Mouse (Mus musculus): ENCODE data around the gene Stambp.
A peak's percentile ranks its signal among the peaks of the same experiment; 100 is the strongest.

The Stambp gene

GRCm38 (mm10) chr6:83500462-83500861 lies 72.1 kb downstream of the Stambp start:
- DNase-seq: no peak

GRCm38 (mm10) chr6:83499078-83499477 lies 73.5 kb downstream of the Stambp start:
- DNase-seq: no peak

GRCm38 (mm10) chr6:83496753-83497710 lies 75.5 kb downstream of the Stambp start:
- DNase-seq: peak in 1 of 2 experiments; percentile 33

GRCm38 (mm10) chr6:83496009-83496752 lies 76.3 kb downstream of the Stambp start:
- DNase-seq: peak; percentile 44 to 60
